ENCODE assay signal across 11 mouse cellular contexts in genomic region chr5:114371731-114372473, GRCm38 (mm10). TPM values are rescaled to one million over a fixed set of nuclear protein-coding genes. Genes with fewer than 3 reads are reported as not detected.
DNase-seq lines count a peak whose midpoint lies in the region; ATAC-seq lines count a peak whose summit lies in the region.
"Had no signal": no experiment of that assay in that cellular context is flagged by ENCODE, and none has a peak within 500 bp of the region (broad histone marks: within the 10 kb centered on the region; RNA-seq: fewer than 3 reads in every experiment).

No protein-coding gene starts in this region.

- H3K4me1 ChIP-seq in embryonic facial prominence, embryonic 12.5 days, result peaks cover 55% of the 10 kb centered on the region

- peak overlapping the region; percentile 24; the same call in 1 of the 2 replicates for H3K4me2 ChIP-seq in embryonic facial prominence, embryonic 12.5 days (replicated peaks)
- H3K4me2 ChIP-seq: midbrain, embryonic 15.5 days had no signal

- H3K9ac ChIP-seq in embryonic facial prominence, embryonic 12.5 days, result no peak overlapping the region
- H3K9ac ChIP-seq: midbrain, embryonic 15.5 days had no signal

- H3K4me3 ChIP-seq in embryonic facial prominence, embryonic 12.5 days, result no peak overlapping the region
- H3K4me3 ChIP-seq: midbrain, embryonic 15.5 days had no signal

- H3K9me3 ChIP-seq in embryonic facial prominence, embryonic 12.5 days, result no peaks in the 10 kb centered on the region
- H3K9me3 ChIP-seq: midbrain, embryonic 15.5 days had no signal

- no peak for ATAC-seq in embryonic facial prominence, embryonic 12.5 days (ENCODE audit: insufficient number of reproducible peaks, insufficient read depth, low FRiP score, low TSS enrichment)
- ATAC-seq in megakaryocyte, adult 5-6 weeks (ENCODE audit: poor library complexity, severe bottlenecking), result 0 out of 2 replicates have a peak, but pooled peaks have one; percentile 8
- ATAC-seq: midbrain, embryonic 15.5 days had no signal

- H3K36me3 ChIP-seq in embryonic facial prominence, embryonic 12.5 days, result peaks cover 70% of the 10 kb centered on the region

- peak overlapping the region; percentile 95 for H3K27ac ChIP-seq in embryonic facial prominence, embryonic 12.5 days
- H3K27ac ChIP-seq: midbrain, embryonic 15.5 days had no signal

- 36% methylated on average over 25 of the region's 25 CpGs for WGBS in embryonic facial prominence, embryonic 12.5 days

- no peaks in the 10 kb centered on the region for H3K27me3 ChIP-seq in embryonic facial prominence, embryonic 12.5 days
- H3K27me3 ChIP-seq: midbrain, embryonic 15.5 days; Patski had no signal

- peak; percentile 17 for DNase-seq in kidney, adult 9 months
- no peak for DNase-seq in kidney, postnatal 25 days
- DNase-seq in kidney, postnatal 14 days, result peak; percentile 38
- no peak for DNase-seq in retina, embryonic 14.5 days (ENCODE audit: low spot score)
- DNase-seq in cerebellum, postnatal 4 days (ENCODE audit: low spot score in 2 of 2), result no peak
- DNase-seq in cerebellum, postnatal 25 days, result no peak
- DNase-seq: thymus, postnatal 4 days had no signal

RNA-seq across cellular contexts. Expression of gene Kctd10, which starts 8.4 kb away (rescaled TPM):
- 115 TPM in 2 replicates for polyA plus RNA-seq in embryonic facial prominence, embryonic 12.5 days (2016; fragmentation: Nextera tagmentation; extraction: Ambion mirVana)
- 30.2 and 32.5 TPM in 2 replicates for total RNA-seq in megakaryocyte, adult 5-6 weeks (2015)
- total RNA-seq in megakaryocyte, adult 5-6 weeks (2017), result 89.8 and 106 TPM in 2 replicates

RNA-seq across cellular contexts. Expression of gene Ube3b, which starts 8.5 kb away (rescaled TPM):
- polyA plus RNA-seq in embryonic facial prominence, embryonic 12.5 days (2016; fragmentation: Nextera tagmentation; extraction: Ambion mirVana), result 50.4 and 50.7 TPM in 2 replicates
- total RNA-seq in megakaryocyte, adult 5-6 weeks (2015), result 23.7 and 27.3 TPM in 2 replicates
- 17.5 and 19.3 TPM in 2 replicates for total RNA-seq in megakaryocyte, adult 5-6 weeks (2017)

Comparison
In these comparisons a context has a peak if more than half of its experiments do, and no peak if none do; other contexts are left out.
1. DNase-seq: peak in kidney, adult 9 months (single experiment) and kidney, postnatal 14 days (single experiment); none in kidney, postnatal 25 days (0 of 2), retina, embryonic 14.5 days (single experiment), cerebellum, postnatal 4 days (0 of 2) and cerebellum, postnatal 25 days (0 of 2).